Mouse (Mus musculus) heart, postnatal 0 days (tissue): ENCODE results near the gene Id1.

Source experiments
- CTCF ChIP-seq: IDR thresholded peaks from 2 replicates; pipeline ENCODE4 v1.5.1; 2016; ENCODE audit warnings: antibody characterized with exemption, control low read depth, low read depth
- EP300 ChIP-seq: IDR thresholded peaks from 2 replicates; pipeline ENCODE4 v1.6.1; 2016; ENCODE audit warnings: antibody characterized with exemption, low read depth

DNA sequence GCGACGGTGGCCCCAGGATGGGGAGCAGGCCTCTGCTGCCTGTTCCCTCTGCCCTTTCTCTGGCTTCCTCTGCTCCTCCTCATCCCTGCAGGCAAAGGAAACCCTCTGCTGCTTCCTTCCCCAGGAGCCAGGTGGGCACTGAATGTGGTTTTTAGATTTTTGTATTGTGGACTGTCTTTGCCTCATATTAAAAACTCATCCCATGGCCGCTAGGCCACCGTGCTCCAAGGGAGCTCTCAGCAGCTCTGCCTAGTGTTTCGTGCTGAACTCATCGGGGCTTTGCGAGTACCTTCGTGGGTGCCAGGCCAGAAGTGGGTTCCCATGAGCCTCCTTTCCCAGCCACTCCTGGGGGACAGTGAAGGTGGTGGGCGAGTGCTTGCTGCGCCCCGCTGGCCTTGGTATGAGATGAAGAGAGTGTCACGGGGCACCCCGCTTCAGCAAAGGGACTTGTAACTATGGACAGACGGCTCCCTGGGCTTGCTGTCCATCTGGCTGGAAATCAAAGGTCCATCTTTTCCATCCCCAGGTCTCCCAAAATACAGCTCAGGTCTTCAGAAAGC, 31.2 kb upstream of the Id1 start:
- no peak for TF ChIP-seq CTCF
- no peak for TF ChIP-seq EP300
